Mouse (Mus musculus) kidney, embryonic 16.5 days (tissue): Measurements from ENCODE around the gene Fndc8. TPM values are rescaled to one million over a fixed set of nuclear protein-coding genes. Genes with fewer than 3 reads are reported as not detected.

Experiments
- polyA plus RNA-seq: library from polyadenylated mRNA; unstranded; fragments of >200 nt; fragmentation: Nextera tagmentation; extraction: Ambion mirVana; gene quantifications from 2 replicates; pipeline ENCODE4 v1.2.1, GENCODE M21; 2015

The Fndc8 gene
- polyA plus RNA-seq, 1 experiment from 2014 or later: 0.51 TPM

Other genes with a start within 250 kb of the Fndc8 start
- gene Cct6b, start 127.8 kb upstream of the Fndc8 start, polyA plus RNA-seq: 0.31 and 0.32 TPM in 2 replicates
- gene Zfp830, start 127.8 kb upstream of the Fndc8 start, polyA plus RNA-seq: 42.6 and 43.9 TPM in 2 replicates
- gene Lig3, start 111.0 kb upstream of the Fndc8 start, polyA plus RNA-seq: 33.2 and 35.4 TPM in 2 replicates
- 23.7 and 25.0 TPM in 2 replicates for gene Rffl, start 20.9 kb upstream of the Fndc8 start, polyA plus RNA-seq
- 13.8 and 15.1 TPM in 2 replicates for gene Rad51d, start 1.5 kb upstream of the Fndc8 start, polyA plus RNA-seq
- 36.1 and 40.5 TPM in 2 replicates for gene Nle1, start 16.3 kb downstream of the Fndc8 start, polyA plus RNA-seq
- gene Unc45b, start 18.4 kb downstream of the Fndc8 start, polyA plus RNA-seq: 5.1 and 7.3 TPM in 2 replicates
- gene Slfn5, start 59.2 kb downstream of the Fndc8 start, polyA plus RNA-seq: 7.8 and 9.6 TPM in 2 replicates
- 18.1 and 18.2 TPM in 2 replicates for gene Slfn9, start 99.7 kb downstream of the Fndc8 start, polyA plus RNA-seq
- gene Slfn8, start 128.7 kb downstream of the Fndc8 start, polyA plus RNA-seq: 0.40 and 0.61 TPM in 2 replicates
- 4.1 and 4.7 TPM in 2 replicates for gene Slfn2, start 173.0 kb downstream of the Fndc8 start, polyA plus RNA-seq
- 0.27 TPM in 2 replicates for gene Slfn1, start 224.7 kb downstream of the Fndc8 start, polyA plus RNA-seq